Mouse (Mus musculus): ENCODE results near the gene Tprg. TPM values are rescaled to one million over a fixed set of nuclear protein-coding genes. Genes with fewer than 3 reads are reported as not detected.
A peak's percentile ranks its signal among the peaks of the same experiment; 100 is the strongest.

Tprg gene
- polyA plus RNA-seq, 1 experiment, result not detected

- 63% methylated on average over 3 of the region's 3 CpGs for WGBS
Observed at GRCm38 (mm10) chr16:25315090-25315489, 28.5 kb downstream of the Tprg start.

GRCm38 (mm10) chr16:25325631-25326238 is 39.1 kb downstream of the Tprg start:
- WGBS, result 58% methylated on average over 2 of the region's 2 CpGs
- no peak for DNase-seq (ENCODE audit: low read depth, low spot score)

More at GRCm38 (mm10) chr16:25315090-25315489, 28.5 kb downstream of the Tprg start:
- DNase-seq (ENCODE audit: low read depth, low spot score), result no peak

DNA sequence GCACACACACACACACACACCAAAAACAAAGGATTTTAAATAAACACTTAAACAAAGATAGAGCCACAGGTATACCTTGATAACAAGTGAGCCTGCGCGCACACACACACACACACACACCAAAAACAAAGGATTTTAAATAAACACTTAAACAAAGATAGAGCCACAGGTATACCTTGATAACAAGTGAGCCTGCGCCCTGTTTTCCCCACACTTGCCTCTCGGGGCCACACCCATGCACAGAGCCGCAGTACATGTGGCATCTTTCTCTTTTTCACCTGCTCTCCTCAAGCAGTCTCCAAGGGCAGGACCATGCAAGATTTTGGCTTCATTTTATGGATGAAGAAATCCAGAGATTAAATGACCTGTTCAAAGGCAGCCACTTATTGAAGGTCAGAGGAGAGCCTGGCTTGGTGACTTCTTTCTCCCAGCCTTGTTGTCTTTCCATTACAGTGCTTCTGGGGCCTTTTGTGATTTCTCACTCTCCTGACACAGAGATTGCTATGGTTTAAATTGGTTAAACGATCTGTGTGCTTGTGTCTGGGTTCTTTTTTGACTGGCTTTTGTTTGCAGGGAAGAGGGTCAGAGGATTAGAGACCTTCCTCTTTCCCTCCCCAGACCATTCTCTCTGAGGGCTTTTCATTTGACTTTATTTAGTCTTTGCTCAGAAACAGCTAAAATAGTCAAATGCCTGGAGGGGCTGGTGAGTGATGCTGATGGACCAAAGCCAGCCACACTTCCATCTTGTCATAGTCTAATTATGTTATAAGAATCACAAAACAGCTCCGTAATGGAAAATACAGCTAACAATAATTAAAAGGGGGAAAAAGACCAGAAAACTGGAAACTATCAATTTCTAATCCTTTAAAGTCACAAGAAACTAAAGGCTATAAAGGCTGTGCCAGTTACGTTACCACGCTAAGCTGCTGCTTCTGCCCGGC is 46.9 kb downstream of the Tprg start:
- 77% methylated on average over 10 of the region's 10 CpGs for WGBS
- no peak for DNase-seq (ENCODE audit: low read depth, low spot score)

- WGBS, result 54% methylated on average over 4 of the region's 4 CpGs
- no peak for DNase-seq (ENCODE audit: low read depth, low spot score)
Observed at GRCm38 (mm10) chr16:25335058-25335703, 48.6 kb downstream of the Tprg start.

- 9% methylated on average over 3 of the region's 3 CpGs for WGBS
- peak; percentile 8 for DNase-seq (ENCODE audit: low read depth, low spot score)
Observed at GRCm38 (mm10) chr16:25349626-25350025, 63.0 kb downstream of the Tprg start.

GRCm38 (mm10) chr16:25367834-25368233 is 81.2 kb downstream of the Tprg start:
- no peak for DNase-seq (ENCODE audit: low read depth, low spot score)
- WGBS, result 53% methylated on average over 7 of the region's 7 CpGs

DNA sequence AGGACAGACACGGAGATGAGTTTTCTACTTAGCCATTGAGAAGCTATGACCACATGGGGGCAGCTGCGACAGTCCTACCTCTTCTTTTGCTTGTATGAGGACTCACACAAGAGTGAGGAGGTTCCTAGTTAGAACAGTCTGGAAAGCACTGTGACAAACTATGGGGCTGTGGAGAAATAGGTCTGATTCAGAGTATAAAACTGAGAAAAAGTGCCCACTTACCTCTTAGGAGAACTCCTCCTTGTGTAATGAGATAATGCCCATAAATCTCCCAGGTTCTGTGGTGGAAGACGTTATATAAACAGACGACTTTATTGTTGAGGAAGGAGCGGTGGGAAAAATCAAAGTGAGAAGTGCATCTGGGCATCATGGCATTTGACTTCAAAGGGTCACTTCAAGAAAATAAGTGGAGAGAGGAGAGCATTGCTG is 83.4 kb downstream of the Tprg start:
- no peak for DNase-seq (ENCODE audit: low read depth, low spot score)
- WGBS, result 13% methylated on average over 5 of the region's 5 CpGs

DNA sequence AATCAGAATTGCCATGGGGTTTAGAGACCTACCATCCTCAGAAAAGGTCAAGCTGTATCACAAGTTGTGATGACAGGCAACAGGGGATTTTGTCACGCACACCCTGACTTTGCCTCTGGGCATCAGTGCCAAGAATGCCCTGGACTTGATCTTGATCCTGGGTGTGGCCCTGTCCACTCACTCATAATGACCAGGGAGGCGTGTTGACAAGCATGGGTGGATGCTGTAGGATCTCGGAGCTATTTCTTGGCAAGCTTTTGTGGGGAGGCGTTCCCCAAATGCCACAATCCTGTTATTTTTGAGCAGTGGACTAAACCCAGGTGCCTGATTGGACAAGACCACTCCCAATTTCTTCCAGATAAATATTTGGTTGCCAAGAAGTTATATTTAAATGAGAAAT is 87.5 kb downstream of the Tprg start:
- 53% methylated on average over 4 of the region's 4 CpGs for WGBS
- DNase-seq (ENCODE audit: low read depth, low spot score), result no peak

GRCm38 (mm10) chr16:25374775-25375174 is 88.2 kb downstream of the Tprg start:
- DNase-seq (ENCODE audit: low read depth, low spot score), result no peak
- 54% methylated on average over 5 of the region's 5 CpGs for WGBS

DNA sequence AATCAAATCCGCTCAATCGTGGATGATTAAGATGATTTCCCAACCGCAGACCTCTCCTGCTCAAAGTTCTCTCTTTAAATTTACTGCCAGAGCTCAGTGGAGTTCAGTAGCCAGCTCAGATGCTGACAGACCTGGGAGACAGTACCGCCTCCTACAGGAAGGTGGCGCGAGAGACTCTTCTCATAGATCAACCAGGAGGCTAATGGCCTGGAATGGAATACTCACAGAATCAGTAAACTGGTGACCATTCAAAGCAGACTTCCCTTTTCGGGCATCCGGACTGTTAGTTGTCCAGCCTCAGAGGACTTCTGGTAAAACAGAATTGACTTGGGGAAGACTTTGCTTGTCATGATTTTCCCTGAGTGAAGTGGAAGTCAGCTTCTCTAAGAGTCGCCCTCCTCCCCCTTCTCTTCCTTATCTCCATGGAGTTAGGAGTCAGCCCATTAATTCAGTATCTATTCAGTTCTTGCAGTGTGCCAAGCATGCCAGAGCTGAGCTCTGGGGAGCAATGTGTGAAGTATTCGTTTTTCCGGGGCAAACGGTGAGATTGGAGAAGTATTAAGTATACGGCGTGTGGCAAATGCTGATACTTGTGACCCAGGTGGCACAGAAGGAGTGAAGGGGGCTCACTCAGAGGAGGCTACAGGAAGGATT is 90.2 kb downstream of the Tprg start:
- DNase-seq (ENCODE audit: low read depth, low spot score), result peak; percentile 42
- 37% methylated on average over 14 of the region's 14 CpGs for WGBS

GRCm38 (mm10) chr16:25377695-25378094 is 91.1 kb downstream of the Tprg start:
- 89% methylated on average over 4 of the region's 4 CpGs for WGBS
- no peak for DNase-seq (ENCODE audit: low read depth, low spot score)

- no peak for DNase-seq (ENCODE audit: low read depth, low spot score)
- WGBS, result 60% methylated on average over 6 of the region's 6 CpGs
Observed at GRCm38 (mm10) chr16:25385498-25386192, 99.0 kb downstream of the Tprg start.

DNA sequence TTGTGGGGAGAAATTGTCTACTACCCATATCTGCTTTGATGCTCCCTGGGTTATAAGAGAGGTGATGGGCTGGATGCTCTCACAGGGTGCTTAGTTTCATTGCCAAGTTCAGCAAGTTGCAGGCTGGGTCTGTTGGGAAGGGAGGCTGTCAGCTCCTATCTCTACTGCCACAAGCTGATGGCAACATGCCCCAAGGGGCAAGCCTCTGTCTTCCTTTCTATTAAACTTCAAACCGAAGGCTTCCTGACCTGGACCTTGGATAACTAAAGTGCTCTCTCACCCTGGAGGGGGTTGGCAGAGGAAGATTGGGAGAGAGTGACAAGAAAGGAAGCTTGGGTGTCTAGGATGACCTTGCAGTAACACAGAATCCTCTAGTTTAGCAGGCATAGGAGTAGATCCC is 108.1 kb downstream of the Tprg start:
- WGBS, result 92% methylated on average over 1 of the region's 1 CpGs
- DNase-seq (ENCODE audit: low read depth, low spot score), result no peak

DNA sequence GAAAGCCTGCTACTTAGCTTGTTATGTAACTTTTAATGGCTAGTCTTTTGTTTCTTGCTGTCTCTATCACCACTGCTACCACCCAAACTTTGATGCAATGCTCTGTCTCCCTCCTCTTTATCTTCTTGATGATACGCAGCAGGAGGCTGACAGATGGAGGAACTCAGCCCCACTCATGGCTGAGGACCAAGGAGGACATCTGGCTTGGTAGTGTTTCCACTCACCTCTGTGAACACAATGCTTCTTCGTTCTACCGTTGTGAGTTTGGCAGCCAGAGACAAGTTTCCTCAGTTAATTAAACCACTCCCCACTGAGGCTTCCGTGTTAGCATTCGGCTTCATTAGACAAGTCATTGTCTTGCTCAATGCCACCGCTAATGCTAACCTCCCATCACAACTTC is 117.5 kb downstream of the Tprg start:
- WGBS, result 28% methylated on average over 6 of the region's 6 CpGs
- no peak for DNase-seq (ENCODE audit: low read depth, low spot score)

- WGBS, result 8% methylated on average over 8 of the region's 8 CpGs
- DNase-seq (ENCODE audit: low read depth, low spot score), result peak; percentile 67
Observed at GRCm38 (mm10) chr16:25407204-25407886, 120.7 kb downstream of the Tprg start.

DNA sequence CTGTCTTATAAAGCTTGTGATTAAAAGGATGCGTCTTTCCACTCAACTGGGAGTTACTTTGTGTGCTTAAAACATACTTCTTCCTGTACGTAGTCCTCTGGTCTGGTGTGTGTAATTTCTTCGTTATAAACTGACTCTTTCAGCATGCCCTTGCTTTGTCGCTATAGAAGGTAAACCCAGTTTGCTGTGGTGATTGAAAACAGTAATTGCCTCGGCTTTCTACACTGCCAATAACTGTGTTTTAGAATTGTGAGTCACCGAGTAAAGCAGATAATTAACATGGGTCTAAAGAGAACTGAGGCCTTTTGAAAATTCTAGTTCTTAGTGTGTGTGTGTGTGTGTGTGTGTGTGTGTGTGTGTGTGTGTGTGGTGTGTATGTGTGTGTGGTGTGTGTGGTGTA is 121.4 kb downstream of the Tprg start:
- peak; percentile 11 for DNase-seq (ENCODE audit: low read depth, low spot score)
- WGBS, result 31% methylated on average over 6 of the region's 6 CpGs

- 67% methylated on average over 3 of the region's 3 CpGs for WGBS
- no peak for DNase-seq (ENCODE audit: low read depth, low spot score)
Observed at GRCm38 (mm10) chr16:25411307-25411706, 124.7 kb downstream of the Tprg start.

GRCm38 (mm10) chr16:25413885-25414284 is 127.3 kb downstream of the Tprg start:
- WGBS, result 77% methylated on average over 1 of the region's 1 CpGs
- no peak for DNase-seq (ENCODE audit: low read depth, low spot score)

DNA sequence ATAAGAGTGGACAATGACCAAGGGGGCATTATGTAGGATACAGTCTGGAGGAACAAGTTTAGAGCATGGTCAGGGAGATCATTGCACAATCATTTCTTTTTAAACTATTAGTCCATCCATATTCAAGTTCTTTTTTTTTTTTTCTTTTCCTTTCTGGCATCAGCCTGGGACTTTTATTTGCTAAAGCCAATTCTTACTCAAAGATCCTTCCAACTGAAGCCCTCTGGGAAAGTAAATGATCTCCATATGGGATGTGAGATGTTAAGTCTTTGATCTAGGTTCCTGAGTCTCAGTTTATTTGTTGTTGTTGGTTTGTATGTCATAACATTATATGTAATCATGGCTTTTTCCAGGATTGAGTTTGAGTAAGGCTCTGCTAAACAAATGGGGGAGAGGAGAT is 128.6 kb downstream of the Tprg start:
- no peak for DNase-seq (ENCODE audit: low read depth, low spot score)

Data from large intestine, adult 2 months (tissue).